Mouse (Mus musculus): Measurements from ENCODE around the gene Gm12184.
"Not testable (repeated sequence)": the region's sequence is repeated elsewhere in the genome, so short reads cannot be mapped to it uniquely, and the experiment has no call there.

Gm12184 gene

DNA sequence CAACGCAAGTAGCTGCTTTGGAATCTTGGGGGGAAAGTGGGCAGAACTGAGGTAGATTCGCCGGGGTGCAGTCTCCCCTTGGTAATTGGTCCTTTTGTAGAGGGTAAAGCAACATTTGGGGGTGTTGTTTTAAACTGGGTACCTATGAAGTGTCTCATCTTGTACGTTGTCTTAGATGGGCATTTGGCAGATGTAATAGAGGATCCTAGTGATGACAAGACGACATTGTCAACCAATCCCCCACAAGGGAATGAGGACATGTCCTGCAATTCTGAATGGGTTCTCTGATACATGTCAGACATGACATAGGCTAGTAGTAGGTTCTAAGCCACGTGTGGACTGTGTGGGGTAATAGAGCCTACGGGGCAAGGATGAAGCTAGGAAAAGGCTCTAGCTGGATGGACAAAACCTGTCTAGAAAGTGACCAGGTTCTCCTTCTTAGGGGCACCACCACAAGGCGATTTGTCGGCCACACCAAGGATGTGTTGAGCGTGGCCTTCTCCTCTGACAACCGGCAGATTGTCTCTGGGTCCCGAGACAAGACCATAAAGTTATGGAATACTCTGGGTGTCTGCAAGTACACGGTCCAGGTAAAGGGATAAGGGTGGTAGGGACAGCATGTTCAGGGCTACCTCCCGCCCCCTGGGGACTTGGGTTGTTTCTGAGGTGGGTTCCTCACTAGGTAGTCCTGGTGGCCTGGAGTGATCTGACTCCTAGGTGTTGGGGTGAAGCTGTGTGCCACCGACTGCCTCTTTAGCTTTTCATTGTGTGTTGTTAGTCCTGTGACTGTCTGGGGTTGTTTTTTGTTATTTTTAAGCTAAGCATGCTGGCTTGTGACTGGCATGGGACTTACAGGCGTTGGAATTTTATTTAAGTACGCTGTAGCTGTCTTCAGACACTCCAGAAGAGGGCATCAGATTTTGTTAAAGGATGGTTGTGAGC is 24.4 kb downstream of the Gm12184 start:
- DNase-seq (ENCODE audit: low read depth, low spot score) = no peak

DNA sequence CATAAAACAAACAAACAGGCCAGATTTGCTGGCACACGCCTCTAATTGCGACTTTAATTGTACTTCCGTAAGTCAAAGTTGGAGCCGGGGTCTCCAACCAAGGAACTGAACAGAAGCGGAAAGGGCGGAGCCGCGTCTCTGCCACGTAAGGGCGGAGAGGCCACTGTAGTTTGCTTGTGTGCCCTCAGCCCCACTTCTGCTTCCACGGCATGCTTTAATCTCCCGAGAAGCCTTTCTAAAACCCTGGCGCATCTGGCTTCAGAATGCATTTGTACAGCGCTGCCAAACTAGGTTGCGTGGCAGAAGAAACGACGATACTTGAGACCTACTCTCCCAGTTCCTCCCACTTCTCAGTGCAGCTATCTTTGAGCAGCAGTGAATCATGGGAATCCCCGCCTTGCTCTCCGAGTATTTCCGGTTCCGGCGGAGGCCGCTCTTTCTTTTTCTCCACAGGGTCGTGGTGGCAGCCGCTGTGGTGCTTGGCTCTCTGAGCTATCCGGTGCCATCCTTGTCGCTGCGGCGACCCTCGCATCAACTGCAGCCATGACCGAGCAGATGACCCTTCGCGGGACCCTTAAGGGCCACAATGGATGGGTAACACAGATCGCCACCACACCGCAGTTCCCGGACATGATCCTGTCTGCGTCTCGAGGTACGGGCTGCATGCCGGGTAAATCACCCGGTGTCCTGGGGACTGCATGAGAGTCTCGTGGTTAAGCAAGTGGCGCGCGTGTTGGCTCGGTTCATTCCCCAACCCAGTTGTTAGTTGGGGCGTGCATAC is 26.3 kb downstream of the Gm12184 start, which contains the start of gene Rack1:
Rack1 (plus strand) TSS at position 412 of the 781 bp plus-strand sequence.
- DNase-seq (ENCODE audit: low read depth, low spot score) = peak; percentile 94

GRCm38 (mm10) chr11:48798984-48799920 is 27.2 kb downstream of the Gm12184 start:
- DNase-seq (ENCODE audit: low read depth, low spot score) = no peak

DNA sequence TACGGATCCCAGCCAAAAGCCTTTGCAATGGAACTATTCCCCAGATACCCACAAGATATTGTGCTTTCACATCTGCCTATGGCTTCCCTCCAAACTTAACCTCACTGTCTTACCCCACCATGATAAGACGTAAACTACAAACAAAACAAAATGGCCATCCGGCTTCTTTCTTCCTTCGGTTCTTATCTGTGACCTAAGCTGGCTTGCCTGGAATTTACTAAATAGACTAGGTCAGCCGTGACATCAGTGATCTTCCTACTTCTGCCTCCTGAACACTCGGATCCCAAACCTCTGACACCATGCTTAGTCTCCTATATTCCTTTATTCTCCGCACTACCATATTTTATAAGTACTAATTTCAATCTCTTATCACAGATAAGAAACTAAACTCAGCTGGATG is 28.1 kb downstream of the Gm12184 start:
- no peak for DNase-seq (ENCODE audit: low read depth, low spot score)

DNA sequence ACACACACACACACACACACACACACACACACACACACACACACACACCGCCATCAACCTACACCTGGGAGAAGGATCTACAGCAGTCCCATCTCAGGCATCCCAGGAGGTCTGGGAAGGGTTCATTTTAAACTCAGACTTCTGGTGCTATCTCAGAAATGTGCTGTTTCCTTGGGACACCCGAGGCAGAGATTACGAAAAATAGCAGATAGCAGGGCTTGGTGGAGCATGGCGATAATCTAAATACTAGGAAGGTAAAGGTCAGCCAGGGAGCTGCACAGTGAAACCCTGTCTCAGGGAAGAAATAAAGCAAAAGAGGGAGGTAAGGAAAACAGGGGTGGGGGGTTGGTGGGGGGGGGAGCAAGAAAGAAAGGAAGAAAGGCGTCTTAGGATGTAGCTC is 29.2 kb downstream of the Gm12184 start:
- no peak for DNase-seq (ENCODE audit: low read depth, low spot score)

DNA sequence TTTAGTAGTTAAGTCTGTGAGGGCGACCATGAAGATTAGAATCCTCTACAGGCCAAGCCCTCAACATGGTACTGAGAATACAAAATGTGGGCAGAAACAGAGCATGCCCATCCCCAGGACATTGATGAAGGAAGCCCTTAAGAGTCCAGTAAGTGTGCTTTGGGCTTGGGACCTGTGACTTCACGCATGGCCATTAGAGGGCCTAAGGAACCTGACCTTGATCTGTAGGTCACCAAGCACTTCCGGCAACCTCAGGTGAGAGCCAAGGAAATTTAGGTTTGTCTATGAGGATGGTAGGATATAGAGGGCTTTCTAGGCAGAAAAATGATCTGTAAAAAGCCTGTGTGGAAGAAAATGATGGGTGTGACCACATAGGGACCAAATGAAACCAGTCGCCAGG is 30.2 kb downstream of the Gm12184 start:
- no peak for DNase-seq (ENCODE audit: low read depth, low spot score)

DNA sequence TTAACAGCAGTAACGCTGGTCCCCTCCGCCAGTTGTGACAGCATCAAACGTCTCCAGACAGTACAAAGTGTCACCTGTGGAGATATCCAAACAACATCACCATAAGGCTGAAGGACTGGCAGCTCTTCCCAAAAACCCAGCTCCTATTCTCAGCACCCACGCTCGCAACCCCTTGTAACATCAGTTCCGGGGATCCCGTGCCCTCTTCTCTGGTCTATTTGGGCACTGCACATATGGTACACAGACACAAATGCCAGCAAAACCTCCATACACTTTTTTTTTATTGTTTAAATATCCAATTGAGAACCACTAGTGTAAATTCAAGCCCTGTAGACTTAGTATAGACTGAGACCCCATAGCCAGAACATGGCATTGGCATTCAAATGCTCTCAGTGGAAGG is 31.2 kb downstream of the Gm12184 start:
- no peak for DNase-seq (ENCODE audit: low read depth, low spot score)

DNA sequence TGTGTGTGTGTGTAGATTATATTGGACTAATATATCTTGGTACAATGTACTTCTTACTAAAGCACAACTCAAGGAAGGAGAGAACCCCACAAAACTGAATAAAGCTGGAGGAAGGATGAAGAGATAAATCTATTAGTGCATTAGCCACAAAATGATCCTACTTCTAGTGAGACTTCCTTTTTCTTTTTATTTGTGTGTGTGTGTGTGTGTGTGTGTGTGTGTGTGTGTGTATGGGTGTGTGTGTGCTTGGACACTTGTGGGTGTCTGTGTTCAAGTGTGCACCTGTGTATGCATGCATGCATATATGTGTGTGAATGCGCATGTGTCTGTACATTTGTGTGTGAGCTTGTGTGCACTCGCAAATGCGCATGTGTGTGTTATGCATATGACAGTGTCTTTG is 33.3 kb downstream of the Gm12184 start:
- no peak for DNase-seq (ENCODE audit: low read depth, low spot score)

DNA sequence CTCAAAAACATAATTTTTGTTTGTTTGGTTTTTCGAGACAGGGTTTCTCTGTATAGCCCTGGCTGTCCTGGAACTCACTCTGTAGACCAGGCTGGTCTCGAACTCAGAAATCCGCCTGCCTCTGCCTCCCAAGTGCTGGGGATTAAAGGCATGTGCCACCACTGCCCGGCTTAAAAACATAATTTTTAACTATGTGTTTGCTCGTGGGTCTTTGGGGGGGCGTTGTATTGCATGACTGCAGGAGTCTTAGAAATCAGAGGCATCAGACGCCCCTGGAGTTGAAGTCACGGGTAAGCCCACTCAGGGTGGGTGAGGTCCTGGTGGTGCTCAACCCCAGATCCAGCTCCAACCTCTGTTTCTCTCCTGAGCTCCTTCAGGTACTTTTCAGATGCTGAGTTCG is 34.6 kb downstream of the Gm12184 start:
- DNase-seq (ENCODE audit: low read depth, low spot score) = not testable (repeated sequence)

- no peak for DNase-seq (ENCODE audit: low read depth, low spot score)
Measured at GRCm38 (mm10) chr11:48790946-48791345, 35.5 kb downstream of the Gm12184 start.

DNA sequence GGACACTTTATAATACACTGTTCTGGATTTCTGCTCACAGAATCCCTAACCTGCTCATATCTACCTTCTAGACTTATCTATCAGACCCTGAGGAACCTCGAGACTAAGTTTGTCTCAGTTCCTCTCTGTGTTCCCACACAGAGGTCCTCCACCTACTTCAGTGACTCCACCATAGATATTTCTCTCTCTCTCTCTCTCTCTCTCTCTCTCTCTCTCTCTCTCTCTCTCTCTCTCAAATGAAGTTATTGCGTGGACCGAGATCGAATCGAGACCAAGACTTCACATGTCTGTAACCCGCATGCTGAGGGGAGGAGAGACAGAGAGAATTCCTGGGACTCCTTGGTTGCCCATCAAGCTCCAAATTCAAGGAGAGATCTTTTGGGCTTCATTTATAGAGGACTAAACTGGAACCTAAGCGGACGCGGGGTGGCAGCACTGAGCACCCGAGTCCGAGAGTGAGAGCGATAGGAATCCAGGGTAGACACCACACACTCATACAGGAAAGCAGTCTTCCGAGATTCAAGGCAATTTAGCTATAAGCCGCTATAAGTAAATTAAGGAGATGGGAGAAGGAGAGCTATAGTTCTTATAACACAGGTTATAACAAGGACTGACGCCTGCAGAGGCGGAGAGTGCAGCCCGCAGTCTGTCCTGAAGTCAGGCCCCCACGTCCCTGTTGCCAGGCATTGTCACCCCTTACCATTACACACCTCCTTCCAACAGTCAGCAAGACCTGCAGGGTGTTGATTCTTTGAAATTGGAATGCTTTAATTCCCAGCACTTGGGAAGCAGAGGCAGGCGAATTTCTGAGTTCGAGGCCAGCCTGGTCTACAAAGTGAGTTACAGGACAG is 36.3 kb downstream of the Gm12184 start:
- peak; percentile 92 for DNase-seq (ENCODE audit: low read depth, low spot score)

DNA sequence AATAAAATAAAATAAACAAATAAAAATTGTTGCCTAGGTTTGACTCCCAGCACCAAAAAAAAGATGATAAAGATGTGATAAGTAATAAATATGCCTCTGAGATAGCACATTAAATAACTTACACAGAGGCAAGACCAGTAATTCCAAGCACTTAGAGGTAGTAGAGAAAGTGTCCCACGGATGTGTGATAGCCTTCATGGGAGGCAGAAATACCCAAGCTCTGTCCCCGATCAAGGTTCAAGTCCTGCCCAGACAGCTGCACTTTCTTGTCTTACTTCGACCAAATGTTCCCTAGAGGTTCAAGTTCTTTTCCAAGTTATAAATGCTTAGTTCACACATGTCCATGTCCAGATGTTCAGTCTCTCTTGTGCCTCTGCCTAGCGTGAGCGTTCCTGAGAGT is 37.2 kb downstream of the Gm12184 start:
- DNase-seq (ENCODE audit: low read depth, low spot score) = no peak

DNA sequence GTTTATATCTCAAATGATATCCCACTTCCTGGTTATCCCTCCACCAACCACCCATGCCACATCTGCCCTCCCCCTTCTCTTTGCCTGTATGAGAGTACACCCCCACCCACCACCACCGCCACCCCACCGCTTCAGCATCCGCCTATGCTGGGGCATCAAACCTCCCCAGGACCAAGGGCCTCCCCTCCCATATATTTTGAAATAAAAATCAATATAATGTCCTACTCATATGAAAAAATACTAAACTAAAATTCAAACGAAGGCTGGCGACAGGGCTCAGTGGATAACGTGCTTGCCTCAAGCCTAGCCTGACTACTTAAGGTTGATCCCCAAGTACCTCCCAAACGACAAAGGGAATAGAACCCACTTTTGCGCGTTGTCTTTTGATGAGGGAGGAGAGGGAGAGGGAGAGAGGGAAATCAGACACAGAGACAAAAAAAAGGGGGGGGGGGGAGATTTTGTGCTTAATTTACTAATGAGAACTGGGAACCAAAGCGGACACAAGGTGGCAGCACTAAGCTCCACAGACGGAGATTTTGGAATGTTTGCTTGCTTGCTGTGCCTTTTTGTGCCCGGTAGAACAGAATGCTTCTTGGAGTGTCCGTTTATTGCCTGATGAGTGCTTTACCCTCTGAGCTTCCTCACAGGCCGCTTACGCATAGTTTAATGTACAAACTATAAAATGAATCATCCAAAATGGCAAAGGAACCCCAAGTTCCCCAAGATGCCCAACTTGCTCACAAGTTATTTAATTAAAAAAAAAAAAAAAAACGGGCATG is 38.0 kb downstream of the Gm12184 start:
- DNase-seq (ENCODE audit: low read depth, low spot score) = peak; percentile 92

DNA sequence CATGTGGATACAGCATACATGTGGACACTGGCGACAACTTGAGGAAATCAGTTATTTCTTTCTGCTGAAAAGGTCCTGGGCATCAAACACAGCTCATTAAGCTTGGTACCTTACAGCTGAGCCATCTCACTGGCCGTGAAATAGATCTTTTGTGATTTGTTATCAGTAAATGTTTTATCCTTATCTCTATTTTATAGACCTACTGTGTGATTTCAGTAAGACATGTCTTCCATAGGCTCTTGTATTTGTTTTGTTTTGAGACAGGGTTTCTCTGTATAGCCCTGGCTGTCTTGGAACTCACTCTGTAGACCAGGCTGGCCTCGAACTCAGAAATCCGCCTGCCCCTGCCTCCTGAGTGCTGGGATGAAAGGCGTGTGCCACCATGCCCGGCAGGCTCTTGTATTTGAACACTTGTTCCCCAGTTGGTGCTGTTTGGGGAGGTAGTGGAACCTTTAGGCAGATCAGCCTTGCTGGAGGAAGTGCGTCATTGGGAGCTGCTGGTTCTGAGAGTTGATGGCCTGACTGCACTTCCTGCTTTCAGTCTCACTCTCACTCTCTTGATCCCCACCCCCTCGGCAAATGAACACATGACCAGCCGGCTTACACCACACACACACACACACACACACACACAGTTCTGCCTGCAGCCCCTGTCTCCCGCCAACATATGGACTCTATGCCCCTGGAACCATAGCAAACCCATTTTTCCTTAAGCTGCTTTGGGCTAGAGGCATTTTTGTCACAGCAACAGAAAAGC is 38.8 kb downstream of the Gm12184 start:
- DNase-seq (ENCODE audit: low read depth, low spot score) = peak; percentile 83

DNA sequence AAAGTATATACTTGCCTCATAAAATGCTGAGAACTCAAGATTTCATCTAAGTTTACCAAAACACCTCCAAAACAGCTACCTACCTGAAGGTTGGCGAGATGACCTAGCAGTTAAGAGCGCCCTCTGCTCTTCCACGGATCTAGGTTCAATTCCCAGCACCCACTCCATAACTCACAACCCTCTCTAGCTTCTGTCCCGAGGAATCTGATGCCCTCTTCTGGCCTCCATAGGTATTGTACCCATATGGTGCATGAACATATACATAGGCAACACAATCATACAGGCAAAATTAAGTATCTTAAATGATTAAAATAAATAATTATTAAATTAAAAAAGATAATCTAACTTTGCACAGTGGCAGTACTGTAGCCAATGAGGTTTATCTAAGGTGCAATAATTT is 44.2 kb downstream of the Gm12184 start:
- peak; percentile 68 for DNase-seq (ENCODE audit: low read depth, low spot score)

DNA sequence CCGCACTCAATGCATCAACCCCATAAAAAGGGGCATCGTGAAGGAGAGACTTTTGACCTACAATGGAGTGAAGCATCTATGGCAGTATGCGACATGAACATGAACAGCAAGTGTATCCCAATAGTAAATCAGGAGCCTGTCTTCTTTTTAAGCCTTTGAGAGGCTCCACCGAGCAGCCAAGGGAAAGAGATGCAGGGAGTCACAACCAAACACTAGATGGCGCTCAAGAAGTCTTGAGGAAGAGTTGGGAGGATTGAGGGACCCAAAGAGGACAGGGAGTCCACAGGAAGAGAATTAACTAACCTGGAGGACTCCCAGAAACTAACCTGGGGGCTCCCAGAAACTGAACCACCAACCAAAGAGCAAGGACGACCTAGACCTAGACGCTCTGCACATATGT is 47.0 kb downstream of the Gm12184 start:
- DNase-seq (ENCODE audit: low read depth, low spot score) = peak; percentile 87

DNA sequence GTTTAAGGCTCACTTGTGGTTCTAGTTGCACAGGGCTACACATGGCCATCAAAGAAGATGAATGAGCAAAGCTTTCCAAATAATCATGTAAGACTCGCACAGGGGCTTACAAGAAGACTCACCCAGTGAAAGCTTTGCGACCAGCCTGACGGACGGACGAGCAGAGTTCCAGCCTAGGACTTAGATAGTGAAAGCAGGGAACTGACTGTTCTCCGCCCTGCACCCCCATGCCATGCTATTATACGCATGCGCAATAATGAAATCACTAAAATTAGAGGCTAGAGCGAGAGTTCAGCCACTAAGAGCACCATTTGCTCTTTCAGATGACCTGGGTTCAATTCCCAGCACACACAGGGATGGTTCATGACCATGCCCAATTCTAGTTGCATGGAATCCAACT is 49.2 kb downstream of the Gm12184 start:
- DNase-seq (ENCODE audit: low read depth, low spot score) = no peak

DNA sequence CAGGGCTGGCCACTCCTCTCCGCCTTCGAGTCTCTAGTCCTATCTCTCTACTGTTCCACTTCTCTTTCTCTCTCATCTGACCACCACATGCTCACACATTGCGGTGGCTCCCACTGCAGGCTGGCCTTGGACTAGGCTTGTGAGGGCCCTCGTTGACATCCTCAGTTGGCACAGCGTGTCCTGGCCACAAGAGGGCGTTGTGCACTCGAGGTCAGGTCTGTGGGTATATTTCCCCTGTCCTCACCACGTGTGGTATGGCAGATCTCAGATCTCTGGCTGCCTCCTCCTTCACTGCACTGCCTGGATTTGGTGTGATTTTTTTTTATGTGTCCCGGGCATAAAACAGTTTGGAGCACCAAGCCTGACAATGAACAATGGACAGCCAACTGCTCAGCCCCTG is 49.8 kb downstream of the Gm12184 start:
- peak; percentile 87 for DNase-seq (ENCODE audit: low read depth, low spot score)

DNA sequence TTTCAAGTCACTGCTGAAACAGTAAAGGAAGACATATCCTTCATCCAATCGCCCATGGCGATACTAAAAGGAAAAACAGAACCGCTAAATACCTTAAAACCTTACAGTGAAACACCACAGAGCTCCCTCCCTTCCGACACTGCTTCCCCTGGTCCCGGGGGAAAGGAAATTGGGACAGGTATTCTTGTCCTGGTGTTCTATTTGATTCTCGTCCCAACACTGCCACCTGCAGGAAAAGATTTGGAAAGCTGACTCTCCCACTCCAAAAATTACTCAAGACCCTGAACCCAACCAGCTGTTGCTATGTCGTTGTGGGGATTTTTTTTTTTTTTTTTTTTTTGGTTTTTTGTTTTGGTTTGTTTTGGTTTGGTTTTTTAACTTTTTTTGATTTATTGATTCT is 51.0 kb downstream of the Gm12184 start:
- DNase-seq (ENCODE audit: low read depth, low spot score) = peak; percentile 92
